Mouse (Mus musculus) NIH3T3 (cell line): ENCODE measurements at regions not wholly inside any gene's neighbourhood (a gene's known extent, or its start where the extent isn't known, plus 50 kb on each side); places are given as distances from the start of the nearest gene placed in this dataset.
A peak's percentile ranks its signal among the peaks of the same experiment; 100 is the strongest.

Experiments
- DNase-seq: peaks from one replicate; pipeline ENCODE4 v3.0.0-alpha.2; 2012; ENCODE audit warnings: low read depth

DNA sequence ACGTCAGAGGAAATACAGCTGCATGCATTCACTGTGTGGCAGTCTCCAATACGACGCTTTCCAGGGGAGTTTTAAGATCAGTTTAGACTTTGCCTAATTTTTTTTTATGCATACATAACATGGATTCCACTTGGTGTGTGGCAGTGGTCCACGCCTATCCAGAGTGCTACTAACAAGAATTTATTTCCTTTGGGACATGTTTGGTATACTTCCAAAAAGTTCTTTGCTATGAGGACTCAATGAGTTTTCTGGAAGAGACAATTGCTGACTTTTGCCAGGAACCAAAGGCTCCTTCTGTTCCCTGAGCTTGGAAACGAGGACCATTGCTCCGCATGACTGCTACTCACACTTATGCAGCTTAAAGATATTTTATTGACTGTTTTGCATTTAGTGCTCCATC is 59.2 kb downstream of the Marcks start:
- DNase-seq, result peak; percentile 11

DNA sequence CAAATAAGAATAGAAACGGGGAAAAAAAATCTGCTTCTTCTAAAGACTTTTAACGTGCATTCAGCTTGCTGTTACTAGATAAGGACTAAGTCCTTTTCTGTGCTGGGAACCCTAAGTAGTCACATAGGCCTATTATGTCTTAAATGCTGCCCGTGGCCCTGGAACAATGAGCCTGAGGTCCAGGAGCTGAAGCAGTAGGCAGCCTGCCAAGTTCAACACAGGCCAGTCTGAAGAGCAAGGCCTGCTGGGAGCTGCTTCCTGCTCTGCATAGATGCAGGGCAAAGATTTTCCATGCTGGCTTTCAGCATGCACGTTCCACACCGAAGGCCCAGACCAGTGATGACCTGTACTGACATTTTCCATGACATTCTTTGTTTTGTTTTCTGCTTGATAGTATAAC is 60.3 kb downstream of the Marcks start:
- peak; percentile 67 for DNase-seq

DNA sequence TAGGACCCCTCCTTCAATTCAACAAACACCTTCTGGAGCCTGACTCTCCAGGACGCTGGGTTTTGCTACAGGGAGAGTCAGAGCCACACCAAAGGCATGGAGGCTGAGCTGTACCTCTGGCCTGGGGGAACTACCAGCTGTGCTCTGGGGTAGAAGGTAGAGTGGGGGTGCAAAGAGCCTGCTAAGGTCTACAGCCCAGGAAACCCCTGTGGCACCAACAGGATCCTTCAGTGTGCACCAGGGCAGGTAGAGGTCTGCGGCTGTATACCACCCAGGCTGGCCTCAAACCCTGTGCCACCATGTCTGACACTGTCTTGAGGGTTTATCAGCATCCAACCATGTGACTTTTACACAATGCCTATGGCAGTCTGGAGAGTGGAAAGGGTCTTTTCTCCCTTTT is 61.0 kb downstream of the Marcks start:
- DNase-seq, result no peak

DNA sequence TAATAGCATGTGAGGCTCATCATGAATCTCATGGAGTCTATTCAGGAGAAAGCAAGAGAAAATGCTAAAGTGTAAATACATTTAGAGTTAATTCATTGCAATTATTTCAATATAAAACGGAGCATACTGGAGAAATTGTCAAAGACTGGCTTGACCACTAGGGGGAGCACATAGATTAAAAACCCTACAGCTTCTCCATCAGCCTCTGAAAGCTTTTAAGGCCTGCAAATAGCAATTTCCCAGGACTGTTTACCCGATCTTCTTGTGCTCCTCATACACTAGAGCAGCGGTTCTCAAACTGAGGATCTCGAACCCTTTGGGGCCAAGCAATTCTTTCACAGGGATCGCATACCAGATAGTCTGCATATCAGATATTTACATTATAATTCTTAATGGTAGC is 65.9 kb downstream of the Marcks start:
- peak; percentile 92 for DNase-seq

DNA sequence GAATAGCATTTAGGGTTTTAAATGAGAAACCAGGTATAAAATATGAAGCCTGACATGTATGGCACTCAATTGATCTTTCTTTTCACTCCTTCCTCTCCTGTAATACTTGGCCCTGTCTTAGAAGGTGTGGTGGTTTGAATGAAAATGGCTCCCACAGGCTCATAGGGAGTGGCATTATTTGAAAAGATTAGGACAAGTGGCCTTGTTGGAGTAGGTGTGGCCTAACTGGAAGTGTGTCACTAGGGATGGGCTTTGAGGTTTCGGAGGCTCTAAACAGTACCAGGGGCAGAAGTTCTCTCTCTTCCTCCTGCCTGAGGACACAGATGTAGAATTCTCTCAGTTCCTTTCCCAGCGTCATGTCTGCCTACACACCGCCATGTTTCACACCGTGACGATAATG is 66.7 kb downstream of the Marcks start:
- DNase-seq, result no peak

DNA sequence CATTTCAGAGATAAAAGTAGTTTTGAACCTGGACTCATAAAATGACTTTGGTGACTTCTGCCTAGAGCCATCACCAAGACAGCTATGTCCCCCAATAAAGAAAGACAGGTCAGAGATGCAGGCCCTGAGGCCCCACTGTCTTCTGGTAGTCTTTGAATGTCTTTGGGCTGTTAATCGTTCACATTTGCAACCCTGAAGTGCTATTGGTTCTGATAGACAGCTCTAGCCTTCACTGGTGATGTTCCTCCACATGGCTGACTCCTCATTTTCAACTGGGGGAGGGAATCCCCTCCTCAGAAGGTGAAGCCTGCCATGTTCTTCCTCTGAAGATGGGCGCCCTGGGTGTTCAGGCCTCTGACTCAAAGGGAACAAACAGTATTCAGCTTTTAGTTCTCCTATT is 67.3 kb downstream of the Marcks start:
- DNase-seq, result no peak
